Mouse (Mus musculus): ENCODE measurements around the gene Ptpru.

GRCm38 (mm10) chr4:131762211-131762784 lies 75.8 kb downstream of the Ptpru start:
- TF ChIP-seq POLR2A (IDR thresholded peaks at IDR 0.05; ENCODE audit: low read depth, low read length) (no peak), CTCF (IDR thresholded peaks at IDR 0.05; ENCODE audit: extremely low read depth, insufficient read depth, insufficient read length, insufficient replicate concordance) (no peak)
